Mouse (Mus musculus): ENCODE data around the gene Rbm48. TPM values are rescaled to one million over a fixed set of nuclear protein-coding genes. Genes with fewer than 3 reads are reported as not detected.
"Not testable (repeated sequence)": the region's sequence is repeated elsewhere in the genome, so short reads cannot be mapped to it uniquely, and the experiment has no call there.

Rbm48 gene
- 13.4 and 15.2 TPM in 2 replicates for polyA plus RNA-seq (2016; fragmentation: Nextera tagmentation; extraction: Ambion mirVana)

- Histone ChIP-seq H3K36me3 (peaks cover 15% of the 10 kb centered on the region), H3K27ac (peak within 1 kb of the TSS; percentile 87), H3K9me3 (replicated peaks) (no peaks in the 10 kb centered on the region), H3K27me3 (ENCODE audit: low read depth, poor library complexity, severe bottlenecking) (no peaks in the 10 kb centered on the region), H3K4me3 (peak within 1 kb of the TSS; percentile 84), H3K4me1 (peaks cover 15% of the 10 kb centered on the region)
- WGBS = under 1% methylated on average over 31 of the region's 31 CpGs
- peak; percentile 85 for DNase-seq (ENCODE audit: low spot score)
Measured at GRCm38 (mm10) chr5:3596399-3596766, at the start of gene Rbm48. Rbm48 (minus strand) TSS chr5:3596585.

- WGBS = 58% methylated on average over 6 of the region's 6 CpGs
- Histone ChIP-seq H3K9me3 (replicated peaks) (no peaks in the 10 kb centered on the region), H3K4me3 (no peak overlapping the region), H3K27ac (no peak overlapping the region), H3K27me3 (ENCODE audit: low read depth, poor library complexity, severe bottlenecking) (no peaks in the 10 kb centered on the region), H3K36me3 (peaks cover 52% of the 10 kb centered on the region), H3K4me1 (peaks cover 16% of the 10 kb centered on the region)
- no peak for DNase-seq (ENCODE audit: low spot score)
Measured at GRCm38 (mm10) chr5:3645326-3645725, 48.9 kb upstream of the Rbm48 start.

GRCm38 (mm10) chr5:3644621-3645020, 48.2 kb upstream of the Rbm48 start:
- 96% methylated on average over 6 of the region's 6 CpGs for WGBS
- peaks cover 16% of the 10 kb centered on the region for H3K4me1 ChIP-seq
- DNase-seq (ENCODE audit: low spot score) = no peak
- no peak overlapping the region for H3K27ac ChIP-seq
- H3K9me3 ChIP-seq (replicated peaks) = no peaks in the 10 kb centered on the region
- no peak overlapping the region for H3K4me3 ChIP-seq
- peaks cover 59% of the 10 kb centered on the region for H3K36me3 ChIP-seq
- no peaks in the 10 kb centered on the region for H3K27me3 ChIP-seq (ENCODE audit: low read depth, poor library complexity, severe bottlenecking)

GRCm38 (mm10) chr5:3635286-3635685, 38.9 kb upstream of the Rbm48 start:
- WGBS = 82% methylated on average over 8 of the region's 8 CpGs
- Histone ChIP-seq H3K4me3 (no peak overlapping the region), H3K27ac (no peak overlapping the region), H3K27me3 (ENCODE audit: low read depth, poor library complexity, severe bottlenecking) (no peaks in the 10 kb centered on the region), H3K4me1 (peaks cover 5% of the 10 kb centered on the region), H3K9me3 (replicated peaks) (no peaks in the 10 kb centered on the region), H3K36me3 (peaks cover 41% of the 10 kb centered on the region)
- no peak for DNase-seq (ENCODE audit: low spot score)

GRCm38 (mm10) chr5:3633951-3634350, 37.6 kb upstream of the Rbm48 start:
- DNase-seq (ENCODE audit: low spot score) = no peak
- H3K4me3 ChIP-seq = no peak overlapping the region
- 72% methylated on average over 4 of the region's 4 CpGs for WGBS
- no peaks in the 10 kb centered on the region for H3K9me3 ChIP-seq (replicated peaks)
- H3K36me3 ChIP-seq = peaks cover 35% of the 10 kb centered on the region
- H3K4me1 ChIP-seq = peaks cover 5% of the 10 kb centered on the region
- no peaks in the 10 kb centered on the region for H3K27me3 ChIP-seq (ENCODE audit: low read depth, poor library complexity, severe bottlenecking)
- no peak overlapping the region for H3K27ac ChIP-seq

GRCm38 (mm10) chr5:3633315-3633714, 36.9 kb upstream of the Rbm48 start:
- WGBS = 93% methylated on average over 13 of the region's 13 CpGs
- Histone ChIP-seq H3K4me1 (peaks cover 5% of the 10 kb centered on the region), H3K27me3 (ENCODE audit: low read depth, poor library complexity, severe bottlenecking) (no peaks in the 10 kb centered on the region), H3K4me3 (no peak overlapping the region), H3K27ac (no peak overlapping the region), H3K36me3 (peaks cover 33% of the 10 kb centered on the region), H3K9me3 (replicated peaks) (no peaks in the 10 kb centered on the region)
- no peak for DNase-seq (ENCODE audit: low spot score)

GRCm38 (mm10) chr5:3632285-3632684, 35.9 kb upstream of the Rbm48 start:
- H3K36me3 ChIP-seq = peaks cover 32% of the 10 kb centered on the region
- H3K9me3 ChIP-seq (replicated peaks) = no peaks in the 10 kb centered on the region
- peaks cover 5% of the 10 kb centered on the region for H3K4me1 ChIP-seq
- 72% methylated on average over 5 of the region's 5 CpGs for WGBS
- no peak overlapping the region for H3K27ac ChIP-seq
- no peak overlapping the region for H3K4me3 ChIP-seq
- no peak for DNase-seq (ENCODE audit: low spot score)
- no peaks in the 10 kb centered on the region for H3K27me3 ChIP-seq (ENCODE audit: low read depth, poor library complexity, severe bottlenecking)

- Histone ChIP-seq H3K4me3 (no peak overlapping the region), H3K27ac (no peak overlapping the region), H3K4me1 (peaks cover 5% of the 10 kb centered on the region), H3K27me3 (ENCODE audit: low read depth, poor library complexity, severe bottlenecking) (no peaks in the 10 kb centered on the region), H3K36me3 (peaks cover 38% of the 10 kb centered on the region), H3K9me3 (replicated peaks) (no peaks in the 10 kb centered on the region)
- DNase-seq (ENCODE audit: low spot score) = no peak
- WGBS = 77% methylated on average over 16 of the region's 16 CpGs
Measured at GRCm38 (mm10) chr5:3631512-3632271, 35.3 kb upstream of the Rbm48 start.

GRCm38 (mm10) chr5:3630055-3630454, 33.7 kb upstream of the Rbm48 start:
- H3K4me1 ChIP-seq = peaks cover 5% of the 10 kb centered on the region
- DNase-seq (ENCODE audit: low spot score) = no peak

GRCm38 (mm10) chr5:3620486-3620885, 24.1 kb upstream of the Rbm48 start:
- no peak for DNase-seq (ENCODE audit: low spot score)
- Histone ChIP-seq H3K9me3 (replicated peaks) (no peaks in the 10 kb centered on the region), H3K4me1 (no peaks in the 10 kb centered on the region), H3K4me3 (no peak overlapping the region), H3K36me3 (peaks cover 51% of the 10 kb centered on the region), H3K27me3 (ENCODE audit: low read depth, poor library complexity, severe bottlenecking) (no peaks in the 10 kb centered on the region), H3K27ac (no peak overlapping the region)
- WGBS = 89% methylated on average over 7 of the region's 7 CpGs

More at GRCm38 (mm10) chr5:3630055-3630454, 33.7 kb upstream of the Rbm48 start:
- Histone ChIP-seq H3K9me3 (replicated peaks) (no peaks in the 10 kb centered on the region), H3K4me3 (no peak overlapping the region), H3K36me3 (peaks cover 40% of the 10 kb centered on the region), H3K27ac (no peak overlapping the region), H3K27me3 (ENCODE audit: low read depth, poor library complexity, severe bottlenecking) (no peaks in the 10 kb centered on the region)
- 94% methylated on average over 5 of the region's 5 CpGs for WGBS

GRCm38 (mm10) chr5:3611835-3612234, 15.4 kb upstream of the Rbm48 start:
- H3K4me3 ChIP-seq; DNase-seq (ENCODE audit: low spot score); H3K4me1 ChIP-seq; H3K27ac ChIP-seq; H3K9me3 ChIP-seq (replicated peaks); H3K27me3 ChIP-seq (ENCODE audit: low read depth, poor library complexity, severe bottlenecking): not testable (repeated sequence)
- H3K36me3 ChIP-seq = peaks cover 50% of the 10 kb centered on the region
- 94% methylated on average over 2 of the region's 2 CpGs for whole genome bisulfite sequencing

GRCm38 (mm10) chr5:3609241-3609640, 12.9 kb upstream of the Rbm48 start:
- Histone ChIP-seq H3K4me1 (no peaks in the 10 kb centered on the region), H3K36me3 (peaks cover 53% of the 10 kb centered on the region), H3K27me3 (ENCODE audit: low read depth, poor library complexity, severe bottlenecking) (no peaks in the 10 kb centered on the region), H3K27ac (no peak overlapping the region), H3K9me3 (replicated peaks) (no peaks in the 10 kb centered on the region), H3K4me3 (no peak overlapping the region)
- 93% methylated on average over 7 of the region's 7 CpGs for WGBS
- DNase-seq (ENCODE audit: low spot score) = no peak

- WGBS = 96% methylated on average over 9 of the region's 9 CpGs
- Histone ChIP-seq H3K9me3 (replicated peaks) (no peaks in the 10 kb centered on the region), H3K27ac (no peak overlapping the region), H3K4me3 (no peak overlapping the region), H3K36me3 (peaks cover 43% of the 10 kb centered on the region), H3K4me1 (no peaks in the 10 kb centered on the region), H3K27me3 (ENCODE audit: low read depth, poor library complexity, severe bottlenecking) (no peaks in the 10 kb centered on the region)
- no peak for DNase-seq (ENCODE audit: low spot score)
Measured at GRCm38 (mm10) chr5:3607114-3607513, 10.7 kb upstream of the Rbm48 start.
